Mouse (Mus musculus) intestine, postnatal 0 days (tissue): ENCODE data around the gene Olfr221. TPM values are rescaled to one million over a fixed set of nuclear protein-coding genes. Genes with fewer than 3 reads are reported as not detected.

Experiments
- ATAC-seq: fragments of 200-750 bp; cut with Nextera tagmentation; 2 replicates; pipeline ENCODE4 v1.8.0; 2017; ENCODE audit warnings: mild to moderate bottlenecking, moderate TSS enrichment, moderate library complexity
- H3K27ac ChIP-seq: fragments of 300-500 bp; sonication (generic); 2 replicates; pipeline ENCODE4 v1.5.1; 2014; ENCODE audit warnings: mild to moderate bottlenecking, low read depth, low read length, moderate library complexity
- H3K27me3 ChIP-seq: fragments of 300-500 bp; sonication (generic); replicated peaks from 2 replicates; pipeline ENCODE4 v1.6.1; 2014; ENCODE audit warnings: low read length, mixed read lengths; ENCODE audit not compliant: control insufficient read depth, insufficient read depth
- H3K36me3 ChIP-seq: fragments of 300-500 bp; sonication (generic); 2 replicates; pipeline ENCODE4 v1.6.1; 2014; ENCODE audit warnings: mild to moderate bottlenecking, moderate library complexity; ENCODE audit not compliant: control insufficient read depth, insufficient read depth
- H3K4me1 ChIP-seq: fragments of 300-500 bp; sonication (generic); replicated peaks from 2 replicates; pipeline ENCODE4 v1.6.1; 2014; ENCODE audit warnings: antibody characterized with exemption, low read length, mixed read lengths; ENCODE audit not compliant: control insufficient read depth, insufficient read depth
- H3K4me2 ChIP-seq: fragments of 300-500 bp; sonication (generic); replicated peaks from 2 replicates; pipeline ENCODE4 v1.6.1; 2014; ENCODE audit warnings: low read depth, mild to moderate bottlenecking, moderate library complexity
- H3K4me3 ChIP-seq: fragments of 300-500 bp; sonication (generic); 2 replicates; pipeline ENCODE4 v1.5.1; 2014; ENCODE audit warnings: low read depth, low read length
- H3K9ac ChIP-seq: fragments of 300-500 bp; sonication (generic); 2 replicates; pipeline ENCODE4 v1.6.1; 2014; ENCODE audit warnings: mild to moderate bottlenecking, low read depth, low read length
- H3K9me3 ChIP-seq: fragments of 300-500 bp; sonication (generic); 2 replicates; pipeline ENCODE4 v1.6.1; 2016; ENCODE audit warnings: mixed run types; ENCODE audit not compliant: control insufficient read depth
- CTCF ChIP-seq: sonication (generic); IDR thresholded peaks from 2 replicates; pipeline ENCODE4 v1.5.1; 2016; ENCODE audit warnings: low read depth, mild to moderate bottlenecking, control low read depth, antibody characterized with exemption, moderate library complexity
- WGBS: fragments of 180-500 bp; shearing (Covaris S2); extraction: QIAGEN DNeasy Blood & Tissue Kit; methylation state at CpG from one replicate; pipeline ENCODE4 v1.1.7; 2014; 5-methylcytosine and 5-hydroxymethylcytosine counted together
- polyA plus RNA-seq: library from polyadenylated mRNA; unstranded; fragments of >200 nt; fragmentation: Nextera tagmentation; extraction: Ambion mirVana; gene quantifications from 2 replicates; pipeline ENCODE4 v1.2.1, GENCODE M21; 2015

The Olfr221 gene
- polyA plus RNA-seq, 1 experiment from 2014 or later = not detected

DNA sequence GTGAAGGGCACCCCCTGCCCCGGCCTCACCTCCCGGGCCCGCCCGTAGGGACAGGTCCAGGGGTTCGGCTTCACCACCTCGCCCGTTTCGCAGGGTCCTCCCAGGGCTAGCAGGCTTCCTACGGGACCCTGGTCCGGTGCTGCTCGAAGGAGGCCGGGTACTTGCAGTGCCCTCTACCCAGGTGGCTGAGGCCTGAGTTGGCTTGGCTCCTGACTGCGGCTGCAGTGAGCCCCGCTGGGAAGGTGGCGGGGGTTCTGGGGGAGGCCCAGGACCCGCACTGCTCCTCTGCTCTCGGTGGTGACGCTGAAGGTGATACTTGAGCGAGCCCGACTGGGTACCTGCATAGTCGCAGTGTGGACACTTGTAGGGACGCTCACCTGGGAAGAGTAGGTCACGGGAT is 35.5 kb downstream of the Olfr221 start:
- Histone ChIP-seq H3K9ac (no peak overlapping the region), H3K4me1 (no peaks in the 10 kb centered on the region), H3K27me3 (no peaks in the 10 kb centered on the region), H3K4me2 (no peak overlapping the region), H3K36me3 (peaks cover 55% of the 10 kb centered on the region), H3K4me3 (no peak overlapping the region), H3K9me3 (no peaks in the 10 kb centered on the region), H3K27ac (no peak overlapping the region; the same call in 1 of the 2 replicates)
- no peak for TF ChIP-seq CTCF
- ATAC-seq = no peak
- WGBS = 90% methylated on average over 23 of the region's 23 CpGs

DNA sequence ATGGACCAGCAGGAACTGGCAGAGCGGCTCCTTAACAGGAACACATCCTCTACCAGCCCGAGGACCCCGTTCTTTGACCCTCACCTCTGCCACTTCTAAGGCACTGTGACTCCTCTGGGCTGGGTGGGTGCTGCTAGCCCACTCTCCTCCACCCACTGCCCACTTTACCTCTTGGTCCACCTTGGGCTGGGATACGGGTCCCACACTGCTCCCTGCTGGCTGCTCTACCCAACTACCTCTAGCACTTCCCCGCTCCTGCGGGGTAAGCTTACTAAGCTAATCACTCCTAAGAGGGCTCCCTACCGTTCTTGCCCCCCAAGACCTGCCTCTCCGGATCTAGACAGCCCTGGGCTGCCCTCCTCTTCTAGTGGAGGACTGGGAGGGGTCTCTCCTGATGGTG is 36.0 kb downstream of the Olfr221 start:
- Histone ChIP-seq H3K36me3 (peaks cover 55% of the 10 kb centered on the region), H3K4me1 (no peaks in the 10 kb centered on the region), H3K27ac (no peak overlapping the region; the same call in 1 of the 2 replicates), H3K9ac (no peak overlapping the region), H3K27me3 (no peaks in the 10 kb centered on the region), H3K9me3 (no peaks in the 10 kb centered on the region), H3K4me2 (no peak overlapping the region), H3K4me3 (no peak overlapping the region)
- peak; percentile 61 for TF ChIP-seq CTCF
- no peak for ATAC-seq
- 85% methylated on average over 8 of the region's 8 CpGs for WGBS

DNA sequence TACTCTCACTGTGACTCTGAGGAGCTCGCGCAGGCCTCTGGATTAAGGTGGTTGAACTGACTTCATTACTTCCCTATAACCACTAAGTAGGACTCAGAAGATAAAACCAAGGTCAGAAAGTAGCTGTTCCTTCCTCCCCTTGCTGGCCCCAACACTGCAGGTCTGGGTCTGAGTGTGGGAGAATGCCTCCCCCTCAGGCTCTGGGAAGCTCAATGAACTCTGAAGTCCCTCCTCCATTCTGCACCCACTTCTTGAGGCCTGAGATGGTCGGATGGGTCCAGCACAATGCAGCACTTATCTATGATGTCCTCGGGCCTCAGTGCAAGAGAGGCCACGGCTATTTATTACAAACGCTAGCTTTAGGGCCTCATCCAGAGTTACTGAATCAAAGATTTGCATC is 36.6 kb downstream of the Olfr221 start:
- Histone ChIP-seq H3K9me3 (no peaks in the 10 kb centered on the region), H3K4me2 (no peak overlapping the region), H3K36me3 (peaks cover 58% of the 10 kb centered on the region), H3K9ac (no peak overlapping the region), H3K4me1 (no peaks in the 10 kb centered on the region), H3K27ac (no peak overlapping the region), H3K27me3 (no peaks in the 10 kb centered on the region), H3K4me3 (no peak overlapping the region)
- WGBS = 58% methylated on average over 6 of the region's 6 CpGs
- no peak for ATAC-seq
- TF ChIP-seq CTCF = no peak

DNA sequence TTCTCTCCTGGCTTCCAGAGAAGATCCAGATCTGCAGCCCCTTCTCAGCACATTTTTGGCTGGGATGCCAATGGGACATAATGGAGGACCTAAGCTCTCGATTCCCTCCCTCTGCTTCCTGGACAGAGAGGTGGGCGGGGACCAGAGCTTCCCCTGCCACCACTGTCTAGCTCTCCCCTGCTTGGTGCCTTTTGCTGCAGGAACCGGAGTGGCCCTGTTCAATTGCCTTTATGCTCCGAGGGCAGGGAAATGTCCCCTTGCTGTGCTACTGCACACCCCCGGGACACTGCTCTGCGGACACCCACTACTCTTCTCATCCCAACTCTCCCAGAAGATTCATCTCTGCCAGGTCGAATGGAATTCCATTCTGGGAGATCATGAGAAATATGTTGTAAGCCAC is 37.1 kb downstream of the Olfr221 start:
- 68% methylated on average over 7 of the region's 7 CpGs for WGBS
- Histone ChIP-seq H3K4me3 (no peak overlapping the region), H3K36me3 (peaks cover 61% of the 10 kb centered on the region), H3K4me1 (no peaks in the 10 kb centered on the region), H3K27me3 (no peaks in the 10 kb centered on the region), H3K27ac (no peak overlapping the region), H3K9ac (no peak overlapping the region), H3K4me2 (no peak overlapping the region), H3K9me3 (no peaks in the 10 kb centered on the region)
- no peak for ATAC-seq
- no peak for TF ChIP-seq CTCF

DNA sequence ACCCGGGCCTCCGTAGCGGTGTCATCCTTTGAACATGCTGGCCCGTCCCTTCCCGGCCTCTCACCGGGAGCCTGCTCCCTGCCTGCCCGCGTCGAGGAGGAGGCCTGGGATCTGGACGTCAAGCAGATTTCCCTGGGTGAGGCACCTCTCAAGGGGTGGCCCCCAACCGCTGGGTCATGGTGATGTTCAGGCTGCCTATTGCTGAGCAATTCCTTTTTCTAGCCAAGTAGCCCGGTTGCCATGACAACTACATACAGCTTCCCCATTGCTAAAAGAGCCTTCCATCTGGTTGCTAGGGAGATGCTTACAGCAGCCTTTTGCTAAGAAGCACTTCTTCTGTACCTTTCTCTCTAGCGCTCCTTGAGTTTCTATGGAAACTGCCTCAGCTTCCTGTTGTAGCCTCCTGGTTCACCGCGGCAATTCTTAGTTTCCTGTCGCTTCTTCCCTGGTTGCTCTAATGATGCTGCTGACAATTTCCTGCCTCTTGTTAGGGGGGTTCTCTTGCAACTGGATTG is 38.2 kb downstream of the Olfr221 start:
- Histone ChIP-seq H3K4me1 (no peaks in the 10 kb centered on the region), H3K4me2 (no peak overlapping the region), H3K9ac (no peak overlapping the region), H3K9me3 (no peaks in the 10 kb centered on the region), H3K27ac (no peak overlapping the region), H3K36me3 (peaks cover 63% of the 10 kb centered on the region), H3K4me3 (no peak overlapping the region), H3K27me3 (no peaks in the 10 kb centered on the region)
- no peak for TF ChIP-seq CTCF
- WGBS = 61% methylated on average over 16 of the region's 16 CpGs
- 0 out of 2 replicates have a peak, but pooled peaks have one; percentile 16 for ATAC-seq

DNA sequence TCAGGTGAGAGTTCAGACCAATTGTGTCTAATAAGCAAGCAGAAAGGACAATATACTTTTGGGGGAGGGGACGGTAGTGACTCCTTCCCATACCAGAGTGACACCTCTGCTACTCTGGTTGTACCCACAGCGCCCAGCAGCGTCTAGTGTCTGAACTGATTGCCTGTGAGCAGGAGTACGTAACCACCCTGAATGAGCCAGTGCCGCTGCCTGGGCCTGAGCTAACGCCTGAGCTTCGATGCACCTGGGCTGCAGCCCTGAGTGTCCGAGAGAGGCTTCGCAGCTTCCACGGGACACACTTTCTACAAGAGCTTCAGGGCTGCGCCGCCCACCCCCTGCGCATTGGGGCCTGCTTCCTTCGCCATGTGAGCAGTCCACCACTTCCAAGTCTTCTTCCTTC is 44.8 kb downstream of the Olfr221 start:
- H3K9ac ChIP-seq = no peak overlapping the region
- H3K36me3 ChIP-seq = peaks cover 34% of the 10 kb centered on the region; the same call in 1 of the 2 replicates
- ATAC-seq = no peak
- H3K4me2 ChIP-seq = no peak overlapping the region
- H3K9me3 ChIP-seq = no peaks in the 10 kb centered on the region
- H3K4me1 ChIP-seq = no peaks in the 10 kb centered on the region
- H3K4me3 ChIP-seq = no peak overlapping the region
- H3K27me3 ChIP-seq = no peaks in the 10 kb centered on the region
- TF ChIP-seq CTCF = no peak
- H3K27ac ChIP-seq = no peak overlapping the region
- 86% methylated on average over 14 of the region's 14 CpGs for WGBS

DNA sequence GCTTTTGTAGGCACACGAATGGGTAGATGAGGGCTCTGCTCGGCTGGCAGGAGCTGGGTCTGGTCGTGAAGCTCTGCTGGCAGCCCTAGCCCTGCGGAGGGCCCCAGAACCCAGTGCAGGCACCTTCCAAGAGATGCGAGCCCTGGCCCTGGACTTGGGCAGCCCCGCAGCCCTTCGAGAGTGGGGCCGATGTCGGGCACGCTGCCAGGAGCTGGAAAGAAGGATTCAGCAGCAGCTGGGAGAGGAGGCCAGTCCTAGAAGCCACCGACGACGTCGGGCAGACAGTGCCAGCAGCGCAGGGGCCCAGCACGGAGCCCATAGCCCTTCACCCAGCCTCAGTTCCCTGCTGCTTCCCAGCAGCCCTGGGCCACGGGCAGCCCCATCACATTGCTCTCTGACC is 45.4 kb downstream of the Olfr221 start:
- ATAC-seq = no peak
- H3K4me3 ChIP-seq = no peak overlapping the region
- no peaks in the 10 kb centered on the region for H3K9me3 ChIP-seq
- H3K27ac ChIP-seq = no peak overlapping the region; the same call in 1 of the 2 replicates
- peaks cover 31% of the 10 kb centered on the region; the same call in 1 of the 2 replicates for H3K36me3 ChIP-seq
- WGBS = 68% methylated on average over 17 of the region's 17 CpGs
- H3K4me2 ChIP-seq = no peak overlapping the region
- H3K4me1 ChIP-seq = no peaks in the 10 kb centered on the region
- TF ChIP-seq CTCF = no peak
- no peaks in the 10 kb centered on the region for H3K27me3 ChIP-seq
- H3K9ac ChIP-seq = no peak overlapping the region
